In genomic region chr14:33189230-33189629, GRCm38 (mm10) we compare ENCODE assay signal across 23 mouse cellular contexts.
"Had no signal": no experiment of that assay in that cellular context is flagged by ENCODE, and none has a peak within 500 bp of the region (broad histone marks: within the 10 kb centered on the region; RNA-seq: fewer than 3 reads in every experiment).

No protein-coding gene starts in this region.

- H3K36me3 ChIP-seq: limb, embryonic 10.5 days; limb, embryonic 13.5 days; liver, embryonic 13.5 days; midbrain, embryonic 10.5 days; midbrain, embryonic 13.5 days; neural tube, embryonic 13.5 days had no signal

- H3K4me2 ChIP-seq: limb, embryonic 13.5 days; liver, embryonic 13.5 days; lung, embryonic 14.5 days; midbrain, embryonic 13.5 days; neural tube, embryonic 13.5 days had no signal

- H3K9me3 ChIP-seq: limb, embryonic 10.5 days; limb, embryonic 13.5 days; liver, embryonic 13.5 days; megakaryocyte, embryonic 14.5 days; midbrain, embryonic 10.5 days; midbrain, embryonic 13.5 days; neural tube, embryonic 13.5 days had no signal

- H3K27me3 ChIP-seq: limb, embryonic 13.5 days; liver, embryonic 13.5 days; midbrain, embryonic 13.5 days; neural tube, embryonic 13.5 days had no signal

- H3K27ac ChIP-seq: kidney, postnatal 0 days; layer of hippocampus, adult 2 months; limb, embryonic 10.5 days; limb, embryonic 13.5 days; liver, embryonic 13.5 days; midbrain, embryonic 10.5 days; midbrain, embryonic 13.5 days; neural tube, embryonic 13.5 days; stomach, postnatal 0 days had no signal

- H3K4me1 ChIP-seq: liver, embryonic 13.5 days; midbrain, embryonic 10.5 days had no signal

- ATAC-seq: intestine, postnatal 0 days; lung, postnatal 0 days; midbrain, embryonic 13.5 days; midbrain, embryonic 16.5 days had no signal

- H3K9ac ChIP-seq: limb, embryonic 13.5 days; liver, embryonic 13.5 days; lung, embryonic 14.5 days; midbrain, embryonic 13.5 days; neural tube, embryonic 13.5 days had no signal

- H3K4me3 ChIP-seq: layer of hippocampus, adult 2 months; limb, embryonic 10.5 days; limb, embryonic 13.5 days; liver, embryonic 13.5 days; megakaryocyte, embryonic 14.5 days; midbrain, embryonic 10.5 days; midbrain, embryonic 13.5 days; myocyte; neural tube, embryonic 13.5 days had no signal

- DNase-seq: kidney, adult 2 months; kidney, postnatal 25 days; layer of hippocampus, adult 9-11 months; liver; liver, embryonic 13.5 days; lung, embryonic 14.5 days; lung, postnatal 36 days; retina, postnatal 1 day; thymus, adult 18-20 months; thymus, postnatal 36 days had no signal
